Mouse (Mus musculus) ES-E14 (cell line): ENCODE data around the gene Cacng2.

ENCODE experiments used
- CHD2 ChIP-seq: IDR thresholded peaks from 2 replicates; pipeline ENCODE4 v1.6.1; 2014; ENCODE audit warnings: mild to moderate bottlenecking, low read depth, low read length, inconsistent platforms
- HCFC1 ChIP-seq: IDR thresholded peaks from 2 replicates; pipeline ENCODE4 v1.6.1; 2012; ENCODE audit warnings: low read length, inconsistent platforms, borderline replicate concordance; ENCODE audit not compliant: insufficient read depth
- ZC3H11A ChIP-seq: IDR thresholded peaks from 2 replicates; pipeline ENCODE4 v1.6.1; 2012; ENCODE audit warnings: low read depth, mild to moderate bottlenecking, inconsistent platforms, low read length, borderline replicate concordance
- ZNF384 ChIP-seq: IDR thresholded peaks from 2 replicates; pipeline ENCODE4 v1.6.1; 2012; ENCODE audit warnings: low read depth, low read length, inconsistent platforms

DNA sequence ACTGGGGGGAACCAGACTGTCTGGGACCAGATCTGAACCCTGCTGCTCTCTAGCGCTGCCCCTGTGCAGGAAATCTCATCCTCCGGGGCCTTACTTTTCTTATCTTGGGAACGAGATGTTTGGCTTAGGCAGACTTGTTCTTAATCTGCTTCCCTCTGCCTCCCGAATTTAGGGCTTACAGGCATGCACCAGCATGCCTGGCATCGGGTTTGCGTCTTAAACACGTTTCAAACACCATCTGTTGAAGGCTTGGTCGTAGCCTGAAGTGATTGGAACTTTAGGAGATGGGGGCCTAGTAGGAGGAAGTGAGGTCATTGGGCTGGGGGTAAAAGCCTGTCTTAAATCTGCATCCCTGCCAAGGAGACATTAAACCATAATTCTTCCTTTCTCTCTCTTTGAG, 89.9 kb downstream of the Cacng2 start:
- TF ChIP-seq ZC3H11A (no peak), CHD2 (no peak), HCFC1 (no peak), ZNF384 (no peak)
